Mouse (Mus musculus) CH12.LX (cell line): ENCODE data around the gene Tmem54. TPM values are rescaled to one million over a fixed set of nuclear protein-coding genes. Genes with fewer than 3 reads are reported as not detected.

Source experiments
- DNase-seq: peaks from one replicate; pipeline ENCODE4 v3.0.0-alpha.2; 2013; ENCODE audit errors: extremely low read depth
- H3K27ac ChIP-seq: 2 replicates; pipeline ENCODE4 v1.5.1; 2012; ENCODE audit warnings: low read depth, mild to moderate bottlenecking, control low read depth, moderate library complexity; ENCODE audit not compliant: insufficient read depth
- H3K27me3 ChIP-seq: replicated peaks from 2 replicates; pipeline ENCODE3; 2012; ENCODE audit warnings: inconsistent platforms
- H3K36me3 ChIP-seq, 2 experiments: replicated peaks in 1 of 2; 2 replicates each; pipeline versions ENCODE3 to v1.6.1; 2012; ENCODE audit warnings: inconsistent platforms in 1 of 2, low read length in 1 of 2, mild to moderate bottlenecking in 1 of 2, mixed read lengths in 1 of 2, moderate library complexity in 1 of 2; ENCODE audit not compliant: control insufficient read depth in 1 of 2, insufficient read depth in 1 of 2
- H3K4me1 ChIP-seq, 2 experiments: 2 replicates each; pipeline ENCODE4 v1.6.1; 2012; ENCODE audit warnings: inconsistent platforms in 1 of 2, moderate library complexity in 1 of 2; ENCODE audit not compliant: insufficient read depth in 2 of 2, control insufficient read depth in 1 of 2
- H3K4me2 ChIP-seq: 2 replicates; pipeline ENCODE4 v1.6.1; 2012; ENCODE audit warnings: low read depth, mild to moderate bottlenecking, control low read depth; ENCODE audit not compliant: poor library complexity, insufficient read depth, severe bottlenecking
- H3K4me3 ChIP-seq, 3 experiments: fragments of 150-350 bp in 1 of 3; sonication (generic) in 1 of 3; replicated peaks in 1 of 3; 2 replicates each; pipeline versions ENCODE3 to v1.5.1; 2011 to 2012; ENCODE audit warnings: low read depth in 2 of 3, low read length in 2 of 3, mild to moderate bottlenecking in 2 of 3, moderate library complexity in 2 of 3, control low read depth in 1 of 3, improper control_type of control experiment in 1 of 3, inconsistent platforms in 1 of 3, mixed read lengths in 1 of 3; ENCODE audit not compliant: poor library complexity in 1 of 3
- H3K79me2 ChIP-seq: replicated peaks from 2 replicates; pipeline ENCODE4 v1.6.1; 2012; ENCODE audit warnings: mild to moderate bottlenecking, moderate library complexity; ENCODE audit not compliant: control insufficient read depth, poor library complexity, insufficient read depth, severe bottlenecking; ENCODE audit errors: extremely low read depth
- H3K9ac ChIP-seq: 2 replicates; pipeline ENCODE4 v1.6.1; 2012; ENCODE audit warnings: low read depth, mild to moderate bottlenecking, control low read depth, moderate library complexity; ENCODE audit not compliant: insufficient read depth
- H3K9me3 ChIP-seq: replicated peaks from 2 replicates; pipeline ENCODE3; 2012; ENCODE audit warnings: low read length, inconsistent platforms, mixed read lengths
- BHLHE40 ChIP-seq: IDR thresholded peaks from 2 replicates; pipeline ENCODE4 v1.6.1; 2011; ENCODE audit warnings: mild to moderate bottlenecking, low read depth, low read length, improper control_type of control experiment
- CHD2 ChIP-seq: IDR thresholded peaks from 2 replicates; pipeline ENCODE4 v1.6.1; 2011; ENCODE audit warnings: low read length, improper control_type of control experiment
- E2F4 ChIP-seq: IDR thresholded peaks from 2 replicates; pipeline ENCODE4 v1.6.1; 2011; ENCODE audit warnings: low read depth, low read length, improper control_type of control experiment; ENCODE audit not compliant: insufficient replicate concordance
- GABPA ChIP-seq: IDR thresholded peaks from 2 replicates; pipeline ENCODE4 v1.6.1; 2012; ENCODE audit warnings: low read depth, low read length, improper control_type of control experiment, inconsistent platforms; ENCODE audit not compliant: insufficient replicate concordance
- HCFC1 ChIP-seq: IDR thresholded peaks from 2 replicates; pipeline ENCODE4 v1.6.1; 2012; ENCODE audit warnings: low read depth, mild to moderate bottlenecking, inconsistent platforms, low read length, improper control_type of control experiment
- IRF4 ChIP-seq: IDR thresholded peaks from 2 replicates; pipeline ENCODE4 v1.6.1; 2014; ENCODE audit warnings: low read depth, mild to moderate bottlenecking, inconsistent platforms, low read length, improper control_type of control experiment
- JUND ChIP-seq: conservative IDR thresholded peaks from 2 replicates; pipeline ENCODE4 v1.6.1; 2011; ENCODE audit warnings: low read depth, low read length, improper control_type of control experiment
- KAT2A ChIP-seq: IDR thresholded peaks from 2 replicates; pipeline ENCODE4 v1.6.1; 2012; ENCODE audit warnings: low read length, improper control_type of control experiment, inconsistent platforms; ENCODE audit not compliant: insufficient replicate concordance
- MAFK ChIP-seq: IDR thresholded peaks from 2 replicates; pipeline ENCODE4 v1.6.1; 2011; ENCODE audit warnings: low read length, improper control_type of control experiment; ENCODE audit not compliant: insufficient replicate concordance
- MXI1 ChIP-seq: IDR thresholded peaks from 2 replicates; pipeline ENCODE4 v1.6.1; 2011; ENCODE audit warnings: mild to moderate bottlenecking, low read depth, low read length, improper control_type of control experiment
- POLR2A ChIP-seq: IDR thresholded peaks from 2 replicates; pipeline ENCODE4 v1.6.1; 2011; ENCODE audit warnings: low read depth, mild to moderate bottlenecking, improper control_type of control experiment, low read length
- USF2 ChIP-seq: conservative IDR thresholded peaks from 2 replicates; pipeline ENCODE4 v1.6.1; 2011; ENCODE audit warnings: low read depth, low read length, improper control_type of control experiment
- ZKSCAN1 ChIP-seq: IDR thresholded peaks from 2 replicates; pipeline ENCODE4 v1.6.1; 2012; ENCODE audit warnings: low read depth, inconsistent platforms, low read length, improper control_type of control experiment, borderline replicate concordance
- ZMIZ1 ChIP-seq: IDR thresholded peaks from 2 replicates; pipeline ENCODE4 v1.6.1; 2012; ENCODE audit warnings: low read depth, mild to moderate bottlenecking, inconsistent platforms, low read length, improper control_type of control experiment
- ZNF384 ChIP-seq: IDR thresholded peaks from 2 replicates; pipeline ENCODE4 v1.6.1; 2012; ENCODE audit warnings: low read depth, low read length, improper control_type of control experiment, inconsistent platforms
- dilution Hi-C: fragments of 300-500 bp; cut with MboI; formaldehyde crosslinking; loops from 2 replicates; pipeline ENCODE4 v1.14.3; 2020; ENCODE audit warnings: low sequenced_read_pairs; ENCODE audit not compliant: extremely low pct_unique_long_range_greater_than_20kb, extremely low pct_ligation_motif_present
- in situ Hi-C: fragments of 300-500 bp; cut with MboI; formaldehyde crosslinking; loops from 3 replicates; pipeline ENCODE4 v1.14.3; 2019; ENCODE audit warnings: low sequenced_read_pairs, low pct_ligation_motif_present, low pct_unique_long_range_greater_than_20kb, mixed read lengths
- polyA plus RNA-seq: library from polyadenylated mRNA; unstranded; fragments of >175 nt; gene quantifications from 2 replicates; pipeline ENCODE4 v1.2.1, GENCODE M21; 2012; ENCODE audit warnings: low read depth; ENCODE audit not compliant: insufficient read length
- total RNA-seq, 2 experiments: library from RNA; depleted of rRNA; stranded (reverse); fragments of 300-350 nt in 1 of 2; fragments of >200 nt in 1 of 2; gene quantifications; 2 replicates each; pipeline ENCODE4 v1.2.3; 2012 to 2014

Tmem54 gene
- total and polyA plus RNA-seq, 3 experiments: not detected

DNA sequence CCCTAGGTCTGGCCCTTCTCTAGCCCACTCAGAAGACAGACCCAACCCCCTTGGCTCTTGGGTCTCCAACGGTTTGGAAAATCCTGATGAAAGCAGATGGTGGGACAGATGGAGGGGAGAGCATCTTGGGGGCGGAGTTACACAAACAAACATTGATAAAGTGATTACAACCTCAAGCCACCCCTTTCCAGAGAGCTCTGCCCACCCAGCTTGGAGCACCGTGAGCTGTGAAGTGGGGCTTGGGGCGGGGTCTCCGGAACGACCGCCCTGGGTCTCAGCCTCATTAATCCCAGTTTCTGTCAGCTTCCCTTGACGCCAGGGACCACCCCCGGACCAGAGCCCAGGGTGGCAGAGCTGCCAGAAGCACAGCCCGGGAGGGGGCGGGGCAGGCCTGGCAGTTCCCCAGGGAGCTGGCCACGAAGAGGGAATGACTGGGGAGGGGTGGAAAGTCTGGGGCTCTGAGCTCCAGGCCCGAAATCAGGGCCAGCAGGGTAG lies 19.4 kb downstream of the Tmem54 start:
- Histone ChIP-seq H3K27me3 (peaks cover 77% of the 10 kb centered on the region), H3K36me3 (no peaks in the 10 kb centered on the region), H3K4me3 (no peak overlapping the region), H3K79me2 (no peaks in the 10 kb centered on the region), H3K27ac (no peak overlapping the region), H3K9ac (no peak overlapping the region), H3K9me3 (no peaks in the 10 kb centered on the region), H3K4me2 (no peak overlapping the region), H3K4me1 (peaks cover 4 to 11% of the 10 kb centered on the region in 2 experiments)
- in situ Hi-C loops (no loop called here), dilution Hi-C loops (no loop called here)
- DNase-seq: no peak
- no peak for TF ChIP-seq KAT2A
- TF ChIP-seq JUND: no peak
- no peak for TF ChIP-seq BHLHE40
- TF ChIP-seq E2F4: no peak
- no peak for TF ChIP-seq MAFK

DNA sequence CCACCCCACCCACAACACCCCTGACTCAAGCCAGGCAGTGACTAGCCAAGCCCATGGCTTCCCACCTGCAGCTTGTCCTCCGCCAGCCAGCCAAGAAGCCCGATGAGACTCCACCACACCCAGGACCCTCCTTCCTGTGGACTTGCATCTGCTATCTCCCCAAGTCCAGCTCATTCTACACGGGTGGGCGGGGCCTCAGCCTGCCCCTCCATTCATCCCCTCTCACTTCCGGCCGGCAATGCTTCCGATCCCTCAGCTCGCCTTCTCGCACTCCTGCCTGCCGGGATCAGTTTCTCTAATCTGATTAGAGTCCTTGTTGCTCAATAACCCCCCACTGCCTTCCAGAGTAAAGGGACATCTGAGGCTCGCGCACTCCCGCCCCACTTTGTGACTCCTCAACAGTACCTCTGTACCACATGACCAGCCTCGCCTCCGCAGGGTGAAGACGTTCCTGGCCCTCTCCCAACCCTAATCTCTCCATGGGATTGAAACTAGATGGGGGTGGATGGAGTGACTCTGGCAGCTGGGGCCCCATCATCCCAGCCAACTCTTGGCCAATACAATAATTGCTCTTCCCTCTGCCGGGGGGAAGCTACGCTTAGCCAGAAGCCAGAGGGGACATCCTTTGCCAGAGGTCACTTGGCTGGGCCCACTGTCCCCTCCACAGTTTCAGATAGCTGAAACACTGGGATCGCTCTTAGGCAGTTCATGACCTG lies 20.5 kb downstream of the Tmem54 start:
- Histone ChIP-seq H3K4me2 (no peak overlapping the region), H3K4me3 (no peak overlapping the region), H3K9ac (no peak overlapping the region), H3K27me3 (peaks cover 65% of the 10 kb centered on the region), H3K4me1 (peaks cover 12% of the 10 kb centered on the region in 2 experiments), H3K79me2 (no peaks in the 10 kb centered on the region), H3K9me3 (no peaks in the 10 kb centered on the region), H3K27ac (no peak overlapping the region), H3K36me3 (no peaks in the 10 kb centered on the region)
- DNase-seq: no peak
- TF ChIP-seq KAT2A (no peak), MXI1 (no peak), HCFC1 (no peak), POLR2A (no peak), CHD2 (no peak), BHLHE40 (no peak), ZKSCAN1 (no peak), ZMIZ1 (no peak), IRF4 (no peak), ZNF384 (no peak), E2F4 (no peak), GABPA (no peak), USF2 (no peak), JUND (no peak)
- dilution Hi-C loops (no loop called here), in situ Hi-C loops (no loop called here)
